Mouse (Mus musculus) E14TG2a.4 (cell line): ENCODE results near the gene Nes.

Experiments used
- H3K27me3 ChIP-seq: 2 replicates; pipeline ENCODE4 v1.6.1; 2014; ENCODE audit warnings: low read length, control low read depth; ENCODE audit not compliant: insufficient read depth
- H3K36me3 ChIP-seq: 2 replicates; pipeline ENCODE4 v1.6.1; 2014; ENCODE audit warnings: low read length, control low read depth; ENCODE audit not compliant: insufficient read depth
- H3K4me1 ChIP-seq: replicated peaks from 2 replicates; pipeline ENCODE4 v1.6.1; 2014; ENCODE audit warnings: low read depth, low read length, control low read depth
- H3K4me3 ChIP-seq: replicated peaks from 2 replicates; pipeline ENCODE4 v1.5.1; 2014; ENCODE audit warnings: mild to moderate bottlenecking, low read length
- H3K9me3 ChIP-seq: 2 replicates; pipeline ENCODE4 v1.6.1; 2014; ENCODE audit warnings: low read length, control low read depth
- CTCF ChIP-seq: conservative IDR thresholded peaks from 2 replicates; pipeline ENCODE4 v1.5.1; 2014; ENCODE audit warnings: low read length
- NANOG ChIP-seq: IDR thresholded peaks from 2 replicates; pipeline ENCODE4 v1.6.1; 2014; ENCODE audit warnings: borderline replicate concordance, low read length, mixed read lengths
- POU5F1 ChIP-seq: IDR thresholded peaks from 2 replicates; pipeline ENCODE4 v1.6.1; 2014; ENCODE audit warnings: low read length, borderline replicate concordance

Gene Nes

GRCm38 (mm10) chr3:87973593-87974380, 2.9 kb downstream of the Nes start:
- H3K27me3 ChIP-seq = peaks cover 87% of the 10 kb centered on the region
- peaks cover 3% of the 10 kb centered on the region; the same call in 1 of the 2 replicates for H3K36me3 ChIP-seq
- H3K9me3 ChIP-seq = peaks cover 13% of the 10 kb centered on the region; the same call in 1 of the 2 replicates
- peak overlapping the region; percentile 79 for H3K4me3 ChIP-seq
- TF ChIP-seq CTCF = no peak
- TF ChIP-seq POU5F1 = no peak
- TF ChIP-seq NANOG = no peak
- H3K4me1 ChIP-seq = peaks cover 54% of the 10 kb centered on the region

DNA sequence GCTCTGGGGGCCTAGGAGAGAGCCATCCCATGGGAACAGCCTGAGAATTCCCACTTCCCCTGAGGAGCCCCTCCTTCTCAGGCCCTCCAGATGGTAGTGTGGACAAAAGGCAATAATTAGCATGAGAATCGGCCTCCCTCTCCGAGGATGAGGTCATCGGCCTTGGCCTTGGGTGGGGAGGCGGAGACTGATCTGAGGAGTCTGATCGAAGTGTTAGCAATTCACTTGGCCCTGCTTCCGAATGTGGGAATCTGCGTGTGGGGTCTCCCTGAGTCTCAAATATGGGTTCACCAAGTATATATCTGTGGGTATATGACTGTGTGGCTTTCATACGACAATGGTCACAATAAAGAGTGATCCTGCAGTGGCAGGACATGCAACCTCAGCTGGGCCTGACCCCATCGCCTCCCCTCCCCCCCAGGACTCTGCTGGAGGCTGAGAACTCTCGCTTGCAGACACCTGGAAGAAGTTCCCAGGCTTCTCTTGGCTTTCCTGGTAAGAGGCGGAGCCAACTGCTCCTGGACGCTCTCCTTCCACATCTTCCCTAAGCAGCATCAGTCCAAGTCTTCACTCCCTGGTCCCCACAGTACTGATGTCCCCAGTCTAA, 3.6 kb downstream of the Nes start:
- peaks cover 17% of the 10 kb centered on the region; the same call in 1 of the 2 replicates for H3K9me3 ChIP-seq
- H3K4me3 ChIP-seq = peak overlapping the region; percentile 79
- peaks cover 54% of the 10 kb centered on the region for H3K4me1 ChIP-seq
- TF ChIP-seq NANOG (peak; percentile 85; the same call in 1 of the 2 replicates), CTCF (no peak), POU5F1 (peak; percentile 74)
- H3K27me3 ChIP-seq = peaks cover 88% of the 10 kb centered on the region
- H3K36me3 ChIP-seq = peaks cover 3% of the 10 kb centered on the region; the same call in 1 of the 2 replicates

DNA sequence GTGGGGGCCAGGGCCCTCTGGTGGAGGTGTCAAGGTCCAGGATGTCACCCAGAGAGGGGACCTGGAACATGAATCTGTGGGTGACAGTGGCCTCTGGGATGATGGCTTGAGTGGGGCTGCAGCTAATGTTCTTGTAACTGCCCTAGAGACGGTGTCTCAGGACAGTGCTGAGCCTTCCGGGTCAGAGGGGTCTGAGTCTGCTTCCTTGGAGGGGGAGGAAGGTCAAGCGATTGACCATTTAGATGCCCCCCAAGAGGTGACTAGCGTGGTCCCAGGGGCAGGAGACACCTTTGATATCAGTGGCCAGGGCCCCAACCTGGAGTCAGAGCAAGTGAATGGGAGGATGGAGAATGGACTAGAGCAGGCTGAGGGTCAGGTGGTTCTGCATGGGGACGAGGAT, 8.6 kb downstream of the Nes start:
- Histone ChIP-seq H3K9me3 (peaks cover 17% of the 10 kb centered on the region; the same call in 1 of the 2 replicates), H3K27me3 (peaks cover 94% of the 10 kb centered on the region), H3K36me3 (peaks cover 3% of the 10 kb centered on the region; the same call in 1 of the 2 replicates), H3K4me3 (no peak overlapping the region), H3K4me1 (peaks cover 43% of the 10 kb centered on the region)
- no peak for TF ChIP-seq NANOG
- TF ChIP-seq POU5F1 = no peak
- no peak for TF ChIP-seq CTCF

DNA sequence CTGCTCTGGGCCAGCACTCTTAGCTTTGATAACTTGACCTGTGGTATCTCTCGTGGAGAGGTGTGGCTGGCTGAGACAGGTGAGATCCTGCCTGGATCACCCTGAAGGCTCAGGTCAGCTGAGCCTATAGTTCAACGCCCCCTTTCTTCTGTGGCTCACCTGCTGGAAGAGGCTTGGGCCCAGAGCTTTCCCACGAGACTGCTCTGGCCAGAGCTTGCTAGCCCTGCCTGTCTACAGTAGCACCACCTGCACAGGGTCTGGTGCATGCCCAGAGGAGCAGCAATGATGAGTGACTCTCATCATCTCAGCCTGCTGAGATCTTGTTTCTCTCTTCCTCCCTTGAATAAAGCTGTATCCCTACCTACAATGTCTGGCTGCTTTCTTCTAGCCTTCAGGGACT, 9.2 kb downstream of the Nes start:
- Histone ChIP-seq H3K9me3 (peaks cover 17% of the 10 kb centered on the region; the same call in 1 of the 2 replicates), H3K4me3 (no peak overlapping the region), H3K4me1 (peaks cover 37% of the 10 kb centered on the region), H3K36me3 (peaks cover 3% of the 10 kb centered on the region; the same call in 1 of the 2 replicates), H3K27me3 (peaks cover 100% of the 10 kb centered on the region)
- TF ChIP-seq POU5F1 (no peak), CTCF (no peak), NANOG (no peak)

GRCm38 (mm10) chr3:87980728-87981127, 9.8 kb downstream of the Nes start:
- Histone ChIP-seq H3K36me3 (no peaks in the 10 kb centered on the region; the same call in 1 of the 2 replicates), H3K4me1 (peaks cover 30% of the 10 kb centered on the region), H3K27me3 (peaks cover 100% of the 10 kb centered on the region), H3K4me3 (no peak overlapping the region), H3K9me3 (peaks cover 17% of the 10 kb centered on the region; the same call in 1 of the 2 replicates)
- TF ChIP-seq POU5F1 = no peak

DNA sequence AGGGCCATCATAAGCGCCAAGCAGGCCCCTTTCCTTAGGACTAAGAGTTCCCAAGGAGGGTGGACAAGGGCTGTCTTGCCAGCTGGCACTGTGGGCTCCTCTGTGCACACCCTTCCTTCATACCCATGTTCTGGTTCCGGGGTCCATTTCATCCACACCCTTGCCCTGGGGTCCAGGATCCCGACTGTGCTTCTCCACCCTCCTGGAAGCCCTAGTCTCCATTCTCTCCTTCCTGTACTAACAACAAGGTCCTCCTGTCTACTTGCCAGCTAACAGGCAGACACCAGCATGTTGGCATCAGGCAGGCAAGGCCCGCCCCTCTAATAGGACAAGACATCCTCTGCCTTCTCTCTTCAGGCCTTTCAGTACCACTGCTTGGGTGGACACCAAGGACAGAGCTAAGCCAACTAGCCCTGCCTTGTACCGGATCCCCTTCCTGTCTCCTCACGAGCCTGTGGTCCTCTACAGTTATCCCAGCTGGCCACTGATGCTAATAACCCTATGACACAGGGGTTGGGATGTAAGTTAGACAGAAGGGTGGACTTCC, 10.4 kb downstream of the Nes start:
- no peak for TF ChIP-seq POU5F1
- no peak for TF ChIP-seq NANOG
- peaks cover 29% of the 10 kb centered on the region for H3K4me1 ChIP-seq
- no peak overlapping the region for H3K4me3 ChIP-seq
- peaks cover 100% of the 10 kb centered on the region for H3K27me3 ChIP-seq
- no peaks in the 10 kb centered on the region for H3K36me3 ChIP-seq
- H3K9me3 ChIP-seq = peaks cover 17% of the 10 kb centered on the region; the same call in 1 of the 2 replicates

GRCm38 (mm10) chr3:87981894-87982835, 11.3 kb downstream of the Nes start:
- TF ChIP-seq POU5F1 (no peak), CTCF (no peak), NANOG (no peak)
- no peaks in the 10 kb centered on the region for H3K36me3 ChIP-seq
- H3K4me1 ChIP-seq = peaks cover 36% of the 10 kb centered on the region
- peaks cover 10% of the 10 kb centered on the region; the same call in 1 of the 2 replicates for H3K9me3 ChIP-seq
- peak overlapping the region; percentile 60 for H3K4me3 ChIP-seq
- peaks cover 97% of the 10 kb centered on the region for H3K27me3 ChIP-seq
